Mouse (Mus musculus) forebrain, embryonic 14.5 days (tissue): ENCODE results near the gene Hnrnpul2. TPM values are rescaled to one million over a fixed set of nuclear protein-coding genes. Genes with fewer than 3 reads are reported as not detected.

Experiments used
- ATAC-seq: fragments of 200-750 bp; cut with Nextera tagmentation; 2 replicates; pipeline ENCODE4 v1.8.0; 2017; ENCODE audit warnings: mild to moderate bottlenecking, moderate library complexity
- DNase-seq: peaks from one replicate; pipeline ENCODE4 v3.0.0-alpha.2; 2015; ENCODE audit warnings: low spot score
- H3K27ac ChIP-seq: fragments of 300-500 bp; sonication (generic); 2 replicates; pipeline ENCODE4 v1.5.1; 2014; ENCODE audit warnings: low read depth, mild to moderate bottlenecking, control low read depth, low read length, moderate library complexity
- H3K27me3 ChIP-seq: fragments of 300-500 bp; sonication (generic); replicated peaks from 2 replicates; pipeline ENCODE4 v1.6.1; 2014; ENCODE audit warnings: low read length, control low read depth, mixed read lengths; ENCODE audit not compliant: control insufficient read depth, insufficient read depth
- H3K36me3 ChIP-seq: fragments of 300-500 bp; sonication (generic); 2 replicates; pipeline ENCODE4 v1.6.1; 2014; ENCODE audit warnings: low read length, control low read depth; ENCODE audit not compliant: control insufficient read depth, insufficient read depth
- H3K4me1 ChIP-seq: fragments of 300-500 bp; sonication (generic); 2 replicates; pipeline ENCODE4 v1.6.1; 2014; ENCODE audit warnings: antibody characterized with exemption, low read length, control low read depth; ENCODE audit not compliant: control insufficient read depth, insufficient read depth
- H3K4me2 ChIP-seq: fragments of 300-500 bp; sonication (generic); 2 replicates; pipeline ENCODE4 v1.6.1; 2014; ENCODE audit warnings: mild to moderate bottlenecking, control low read depth, low read length
- H3K4me3 ChIP-seq: fragments of 300-500 bp; sonication (generic); 2 replicates; pipeline ENCODE4 v1.5.1; 2014; ENCODE audit warnings: low read depth, low read length, control low read depth
- H3K9ac ChIP-seq: fragments of 300-500 bp; sonication (generic); 2 replicates; pipeline ENCODE4 v1.6.1; 2014; ENCODE audit warnings: mild to moderate bottlenecking, low read length, control low read depth, moderate library complexity
- H3K9me3 ChIP-seq: fragments of 300-500 bp; sonication (generic); replicated peaks from 2 replicates; pipeline ENCODE4 v1.6.1; 2016; ENCODE audit warnings: low read length, control low read depth, mixed read lengths; ENCODE audit not compliant: control insufficient read depth
- WGBS: fragments of 180-500 bp; shearing (Covaris S2); extraction: QIAGEN DNeasy Blood & Tissue Kit; methylation state at CpG from one replicate; pipeline ENCODE4 v1.1.7; 2014; 5-methylcytosine and 5-hydroxymethylcytosine counted together
- polyA plus RNA-seq: library from polyadenylated mRNA; unstranded; fragments of >200 nt; fragmentation: Nextera tagmentation; extraction: Ambion mirVana; gene quantifications from 2 replicates; pipeline ENCODE4 v1.2.1, GENCODE M21; 2014

Gene Hnrnpul2
- polyA plus RNA-seq, 1 experiment from 2014 or later = 7.2 TPM

- 90% methylated on average over 7 of the region's 7 CpGs for WGBS
- Histone ChIP-seq H3K4me1 (peaks cover 15% of the 10 kb centered on the region), H3K36me3 (peaks cover 39% of the 10 kb centered on the region), H3K4me3 (peak overlapping the region; percentile 61; the same call in 1 of the 2 replicates), H3K27me3 (no peaks in the 10 kb centered on the region), H3K27ac (no peak overlapping the region), H3K9ac (peak overlapping the region; percentile 89), H3K9me3 (no peaks in the 10 kb centered on the region), H3K4me2 (peak overlapping the region; percentile 64)
- no peak for DNase-seq
- ATAC-seq = no peak
Observed at GRCm38 (mm10) chr19:8841012-8841411, 21.2 kb downstream of the Hnrnpul2 start.

- Histone ChIP-seq H3K27me3 (no peaks in the 10 kb centered on the region), H3K4me1 (peaks cover 11% of the 10 kb centered on the region), H3K4me3 (no peak overlapping the region), H3K27ac (no peak overlapping the region), H3K9ac (no peak overlapping the region), H3K4me2 (no peak overlapping the region), H3K9me3 (no peaks in the 10 kb centered on the region), H3K36me3 (peaks cover 56% of the 10 kb centered on the region)
- DNase-seq (no peak), ATAC-seq (no peak)
- 87% methylated on average over 6 of the region's 6 CpGs for WGBS
Observed at GRCm38 (mm10) chr19:8842961-8843360, 23.2 kb downstream of the Hnrnpul2 start.

- peak; percentile 89 for DNase-seq
- H3K9ac ChIP-seq = no peak overlapping the region
- peaks cover 67% of the 10 kb centered on the region for H3K36me3 ChIP-seq
- no peak for ATAC-seq
- no peak overlapping the region for H3K27ac ChIP-seq
- no peak overlapping the region for H3K4me2 ChIP-seq
- H3K4me1 ChIP-seq = peaks cover 11% of the 10 kb centered on the region
- no peaks in the 10 kb centered on the region for H3K9me3 ChIP-seq
- H3K27me3 ChIP-seq = no peaks in the 10 kb centered on the region
- WGBS = 60% methylated on average over 5 of the region's 5 CpGs
- no peak overlapping the region for H3K4me3 ChIP-seq
Observed at GRCm38 (mm10) chr19:8844371-8845129, 24.7 kb downstream of the Hnrnpul2 start.

- 81% methylated on average over 5 of the region's 5 CpGs for WGBS
- Histone ChIP-seq H3K4me2 (no peak overlapping the region), H3K27ac (no peak overlapping the region), H3K4me1 (no peaks in the 10 kb centered on the region), H3K9ac (no peak overlapping the region), H3K9me3 (no peaks in the 10 kb centered on the region), H3K4me3 (no peak overlapping the region), H3K27me3 (no peaks in the 10 kb centered on the region), H3K36me3 (peaks cover 52% of the 10 kb centered on the region)
- no peak for ATAC-seq
- no peak for DNase-seq
Observed at GRCm38 (mm10) chr19:8848356-8848755, 28.5 kb downstream of the Hnrnpul2 start.

- DNase-seq (no peak), ATAC-seq (no peak)
- H3K9me3 ChIP-seq = no peaks in the 10 kb centered on the region
- no peak within 1 kb of the TSS for H3K4me3 ChIP-seq
- H3K4me1 ChIP-seq = no peaks in the 10 kb centered on the region
- H3K27ac ChIP-seq = no peak within 1 kb of the TSS
- no peak within 1 kb of the TSS for H3K4me2 ChIP-seq
- H3K27me3 ChIP-seq = no peaks in the 10 kb centered on the region
- WGBS = 46% methylated on average over 7 of the region's 7 CpGs
- H3K36me3 ChIP-seq = peaks cover 36% of the 10 kb centered on the region
- H3K9ac ChIP-seq = 0 out of 2 replicates have a peak within 1 kb of the TSS, but pooled peaks have one; percentile 17
Observed at GRCm38 (mm10) chr19:8850402-8850901, 30.6 kb downstream of the Hnrnpul2 start, which contains the start of gene Lrrn4cl. Gene Lrrn4cl, plus strand, starts transcription at chr19:8850768.

GRCm38 (mm10) chr19:8851639-8852038, 31.8 kb downstream of the Hnrnpul2 start:
- DNase-seq (no peak), ATAC-seq (no peak)
- Histone ChIP-seq H3K9ac (no peak overlapping the region), H3K27ac (no peak overlapping the region), H3K27me3 (no peaks in the 10 kb centered on the region), H3K9me3 (no peaks in the 10 kb centered on the region), H3K4me1 (no peaks in the 10 kb centered on the region), H3K36me3 (peaks cover 24% of the 10 kb centered on the region), H3K4me2 (no peak overlapping the region), H3K4me3 (no peak overlapping the region)
- 58% methylated on average over 7 of the region's 7 CpGs for WGBS

- no peaks in the 10 kb centered on the region for H3K4me1 ChIP-seq
- ATAC-seq = no peak
- no peak overlapping the region for H3K4me2 ChIP-seq
- no peaks in the 10 kb centered on the region for H3K27me3 ChIP-seq
- no peak overlapping the region for H3K27ac ChIP-seq
- no peaks in the 10 kb centered on the region for H3K9me3 ChIP-seq
- WGBS = 68% methylated on average over 10 of the region's 10 CpGs
- peaks cover 17% of the 10 kb centered on the region for H3K36me3 ChIP-seq
- no peak for DNase-seq
- no peak overlapping the region for H3K4me3 ChIP-seq
- H3K9ac ChIP-seq = no peak overlapping the region
Observed at GRCm38 (mm10) chr19:8852236-8852928, 32.6 kb downstream of the Hnrnpul2 start.

- Histone ChIP-seq H3K27me3 (no peaks in the 10 kb centered on the region), H3K9me3 (no peaks in the 10 kb centered on the region), H3K4me1 (no peaks in the 10 kb centered on the region), H3K9ac (no peak overlapping the region), H3K4me2 (no peak overlapping the region), H3K36me3 (peaks cover 11% of the 10 kb centered on the region), H3K4me3 (no peak overlapping the region), H3K27ac (no peak overlapping the region)
- DNase-seq = no peak
- WGBS = 88% methylated on average over 3 of the region's 3 CpGs
- no peak for ATAC-seq
Observed at GRCm38 (mm10) chr19:8853117-8853516, 33.3 kb downstream of the Hnrnpul2 start.

- peak; percentile 51 for DNase-seq
- Histone ChIP-seq H3K27ac (no peak overlapping the region), H3K9ac (no peak overlapping the region), H3K36me3 (no peaks in the 10 kb centered on the region), H3K4me3 (no peak overlapping the region), H3K4me1 (no peaks in the 10 kb centered on the region), H3K4me2 (no peak overlapping the region), H3K9me3 (no peaks in the 10 kb centered on the region), H3K27me3 (no peaks in the 10 kb centered on the region)
- no peak for ATAC-seq
- WGBS = 59% methylated on average over 4 of the region's 4 CpGs
Observed at GRCm38 (mm10) chr19:8857689-8858088, 37.9 kb downstream of the Hnrnpul2 start.
